Mouse (Mus musculus) CH12.LX (cell line): Measurements from ENCODE around the gene Cc2d2a. TPM values are rescaled to one million over a fixed set of nuclear protein-coding genes. Genes with fewer than 3 reads are reported as not detected.

Experiments
- DNase-seq: peaks from one replicate; pipeline ENCODE4 v3.0.0-alpha.2; 2013; ENCODE audit errors: extremely low read depth
- H3K27ac ChIP-seq: 2 replicates; pipeline ENCODE4 v1.5.1; 2012; ENCODE audit warnings: low read depth, mild to moderate bottlenecking, control low read depth, moderate library complexity; ENCODE audit not compliant: insufficient read depth
- H3K27me3 ChIP-seq: replicated peaks from 2 replicates; pipeline ENCODE3; 2012; ENCODE audit warnings: inconsistent platforms
- H3K36me3 ChIP-seq, 2 experiments: replicated peaks in 1 of 2; 2 replicates each; pipeline versions ENCODE3 to v1.6.1; 2012; ENCODE audit warnings: inconsistent platforms in 1 of 2, low read length in 1 of 2, mild to moderate bottlenecking in 1 of 2, mixed read lengths in 1 of 2, moderate library complexity in 1 of 2; ENCODE audit not compliant: control insufficient read depth in 1 of 2, insufficient read depth in 1 of 2
- H3K4me1 ChIP-seq, 2 experiments: 2 replicates each; pipeline ENCODE4 v1.6.1; 2012; ENCODE audit warnings: inconsistent platforms in 1 of 2, moderate library complexity in 1 of 2; ENCODE audit not compliant: insufficient read depth in 2 of 2, control insufficient read depth in 1 of 2
- H3K4me2 ChIP-seq: 2 replicates; pipeline ENCODE4 v1.6.1; 2012; ENCODE audit warnings: low read depth, mild to moderate bottlenecking, control low read depth; ENCODE audit not compliant: poor library complexity, insufficient read depth, severe bottlenecking
- H3K4me3 ChIP-seq, 3 experiments: fragments of 150-350 bp in 1 of 3; sonication (generic) in 1 of 3; replicated peaks in 1 of 3; 2 replicates each; pipeline versions ENCODE3 to v1.5.1; 2011 to 2012; ENCODE audit warnings: low read depth in 2 of 3, low read length in 2 of 3, mild to moderate bottlenecking in 2 of 3, moderate library complexity in 2 of 3, control low read depth in 1 of 3, improper control_type of control experiment in 1 of 3, inconsistent platforms in 1 of 3, mixed read lengths in 1 of 3; ENCODE audit not compliant: poor library complexity in 1 of 3
- H3K79me2 ChIP-seq: replicated peaks from 2 replicates; pipeline ENCODE4 v1.6.1; 2012; ENCODE audit warnings: mild to moderate bottlenecking, moderate library complexity; ENCODE audit not compliant: control insufficient read depth, poor library complexity, insufficient read depth, severe bottlenecking; ENCODE audit errors: extremely low read depth
- H3K9ac ChIP-seq: 2 replicates; pipeline ENCODE4 v1.6.1; 2012; ENCODE audit warnings: low read depth, mild to moderate bottlenecking, control low read depth, moderate library complexity; ENCODE audit not compliant: insufficient read depth
- H3K9me3 ChIP-seq: replicated peaks from 2 replicates; pipeline ENCODE3; 2012; ENCODE audit warnings: low read length, inconsistent platforms, mixed read lengths
- BHLHE40 ChIP-seq: IDR thresholded peaks from 2 replicates; pipeline ENCODE4 v1.6.1; 2011; ENCODE audit warnings: mild to moderate bottlenecking, low read depth, low read length, improper control_type of control experiment
- E2F4 ChIP-seq: IDR thresholded peaks from 2 replicates; pipeline ENCODE4 v1.6.1; 2011; ENCODE audit warnings: low read depth, low read length, improper control_type of control experiment; ENCODE audit not compliant: insufficient replicate concordance
- EP300 ChIP-seq: IDR thresholded peaks from 2 replicates; pipeline ENCODE4 v1.6.1; 2011; ENCODE audit warnings: low read length, improper control_type of control experiment
- ETS1 ChIP-seq: conservative IDR thresholded peaks from 2 replicates; pipeline ENCODE4 v1.6.1; 2012; ENCODE audit warnings: low read depth, mild to moderate bottlenecking, inconsistent platforms, low read length, improper control_type of control experiment, moderate library complexity
- JUN ChIP-seq: IDR thresholded peaks from 2 replicates; pipeline ENCODE4 v1.6.1; 2011; ENCODE audit warnings: low read depth, mild to moderate bottlenecking, low read length, improper control_type of control experiment, moderate library complexity; ENCODE audit not compliant: insufficient read depth
- JUND ChIP-seq: conservative IDR thresholded peaks from 2 replicates; pipeline ENCODE4 v1.6.1; 2011; ENCODE audit warnings: low read depth, low read length, improper control_type of control experiment
- MXI1 ChIP-seq: IDR thresholded peaks from 2 replicates; pipeline ENCODE4 v1.6.1; 2011; ENCODE audit warnings: mild to moderate bottlenecking, low read depth, low read length, improper control_type of control experiment
- MYC ChIP-seq: IDR thresholded peaks from 2 replicates; pipeline ENCODE4 v1.6.1; 2011; ENCODE audit warnings: low read depth, mild to moderate bottlenecking, improper control_type of control experiment, low read length
- NELFE ChIP-seq: IDR thresholded peaks from 2 replicates; pipeline ENCODE4 v1.6.1; 2011; ENCODE audit warnings: low read depth, low read length, improper control_type of control experiment
- NRF1 ChIP-seq: IDR thresholded peaks from 2 replicates; pipeline ENCODE4 v1.6.1; 2014; ENCODE audit warnings: low read depth, mild to moderate bottlenecking, inconsistent platforms, low read length, improper control_type of control experiment, moderate library complexity
- POLR2AphosphoS2 ChIP-seq: IDR thresholded peaks from 2 replicates; pipeline ENCODE4 v1.6.1; 2011; ENCODE audit warnings: low read depth, low read length, improper control_type of control experiment
- RAD21 ChIP-seq: IDR thresholded peaks from 2 replicates; pipeline ENCODE4 v1.6.1; 2011; ENCODE audit warnings: low read depth, mild to moderate bottlenecking, low read length, improper control_type of control experiment, moderate library complexity
- RCOR1 ChIP-seq: conservative IDR thresholded peaks from 2 replicates; pipeline ENCODE4 v1.6.1; 2012; ENCODE audit warnings: low read depth, mild to moderate bottlenecking, inconsistent platforms, low read length, improper control_type of control experiment
- TBP ChIP-seq: conservative IDR thresholded peaks from 2 replicates; pipeline ENCODE4 v1.6.1; 2011; ENCODE audit warnings: low read depth, low read length, improper control_type of control experiment
- TCF12 ChIP-seq: IDR thresholded peaks from 2 replicates; pipeline ENCODE4 v1.6.1; 2014; ENCODE audit warnings: low read depth, mild to moderate bottlenecking, inconsistent platforms, low read length, improper control_type of control experiment
- USF2 ChIP-seq: conservative IDR thresholded peaks from 2 replicates; pipeline ENCODE4 v1.6.1; 2011; ENCODE audit warnings: low read depth, low read length, improper control_type of control experiment
- ZMIZ1 ChIP-seq: IDR thresholded peaks from 2 replicates; pipeline ENCODE4 v1.6.1; 2012; ENCODE audit warnings: low read depth, mild to moderate bottlenecking, inconsistent platforms, low read length, improper control_type of control experiment
- dilution Hi-C: fragments of 300-500 bp; cut with MboI; formaldehyde crosslinking; loops from 2 replicates; pipeline ENCODE4 v1.14.3; 2020; ENCODE audit warnings: low sequenced_read_pairs; ENCODE audit not compliant: extremely low pct_unique_long_range_greater_than_20kb, extremely low pct_ligation_motif_present
- in situ Hi-C: fragments of 300-500 bp; cut with MboI; formaldehyde crosslinking; loops from 3 replicates; pipeline ENCODE4 v1.14.3; 2019; ENCODE audit warnings: low sequenced_read_pairs, low pct_ligation_motif_present, low pct_unique_long_range_greater_than_20kb, mixed read lengths
- polyA plus RNA-seq: library from polyadenylated mRNA; unstranded; fragments of >175 nt; gene quantifications from 2 replicates; pipeline ENCODE4 v1.2.1, GENCODE M21; 2012; ENCODE audit warnings: low read depth; ENCODE audit not compliant: insufficient read length
- total RNA-seq, 2 experiments: library from RNA; depleted of rRNA; stranded (reverse); fragments of 300-350 nt in 1 of 2; fragments of >200 nt in 1 of 2; gene quantifications; 2 replicates each; pipeline ENCODE4 v1.2.3; 2012 to 2014

Gene Cc2d2a
- total and polyA plus RNA-seq, 3 experiments = 0.04 to 0.12 TPM; not detected in 1

DNA sequence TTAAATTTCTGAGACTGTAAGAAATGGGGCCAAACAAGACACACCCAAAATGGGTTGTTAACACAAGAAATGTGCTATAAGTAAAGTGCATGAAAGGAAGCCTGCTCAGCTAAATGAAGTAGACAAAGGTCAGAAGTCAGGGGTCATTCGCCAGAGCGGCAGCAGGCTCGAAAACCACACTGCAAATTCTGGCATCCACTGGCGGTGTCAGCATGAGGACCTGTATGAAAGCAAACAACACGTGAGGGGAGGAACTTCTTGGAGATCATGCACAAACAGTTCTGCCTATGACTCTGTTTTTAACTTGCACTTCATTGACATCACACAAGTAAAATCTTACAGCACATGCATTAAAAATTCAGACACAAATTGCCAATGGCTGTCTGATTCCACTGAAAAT is 83.0 kb downstream of the Cc2d2a start:
- DNase-seq = no peak
- Histone ChIP-seq H3K4me3 (no peak overlapping the region), H3K36me3 (peaks cover 3 to 36% of the 10 kb centered on the region in 2 experiments), H3K9ac (no peak overlapping the region), H3K9me3 (no peaks in the 10 kb centered on the region), H3K79me2 (no peaks in the 10 kb centered on the region), H3K4me1 (peaks cover 0 to 4% of the 10 kb centered on the region in 2 experiments; a peak in 2 of 4 replicates), H3K4me2 (no peak overlapping the region), H3K27ac (no peak overlapping the region)
- dilution Hi-C loops (no loop called here), in situ Hi-C loops (no loop called here)
- TF ChIP-seq JUND = no peak
- TF ChIP-seq ETS1 = no peak
- TF ChIP-seq TBP = no peak
- TF ChIP-seq BHLHE40 = no peak
- TF ChIP-seq ZMIZ1 = no peak
- TF ChIP-seq TCF12 = no peak
- no peak for TF ChIP-seq JUN
- no peak for TF ChIP-seq RAD21
- no peak for TF ChIP-seq MYC
- TF ChIP-seq E2F4 = no peak
- no peak for TF ChIP-seq POLR2AphosphoS2
- TF ChIP-seq NRF1 = no peak
- no peak for TF ChIP-seq MXI1
- TF ChIP-seq RCOR1 = no peak
- TF ChIP-seq NELFE = no peak
- TF ChIP-seq, all 38 proteins: peak for 0
- H3K27me3 ChIP-seq = no peaks in the 10 kb centered on the region

DNA sequence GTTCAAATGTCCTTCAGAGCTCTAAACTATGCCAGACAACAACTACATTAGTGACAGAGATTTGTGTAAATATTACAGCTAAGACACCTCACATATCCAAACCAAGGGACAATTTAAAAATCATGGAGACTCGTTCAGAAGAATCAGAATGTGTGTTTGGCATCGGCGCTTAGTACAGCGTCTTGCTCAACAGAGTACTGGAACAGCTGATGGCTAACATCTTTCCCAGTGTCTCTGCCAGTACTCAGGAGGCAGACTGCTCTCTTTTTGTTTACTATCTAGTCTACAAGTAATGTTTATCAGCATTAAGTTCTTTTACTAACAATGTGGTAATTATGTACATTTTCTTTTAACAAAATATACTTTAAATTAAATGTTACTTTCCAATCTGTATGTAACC is 85.9 kb downstream of the Cc2d2a start:
- Histone ChIP-seq H3K9me3 (no peaks in the 10 kb centered on the region), H3K79me2 (peaks cover under 1% of the 10 kb centered on the region; the same call in 1 of the 2 replicates), H3K27me3 (no peaks in the 10 kb centered on the region), H3K9ac (no peak overlapping the region), H3K4me1 (peaks cover 0 to 4% of the 10 kb centered on the region in 2 experiments; a peak in 2 of 4 replicates), H3K4me2 (no peak overlapping the region), H3K27ac (no peak overlapping the region), H3K36me3 (peaks cover 3 to 43% of the 10 kb centered on the region in 2 experiments), H3K4me3 (no peak overlapping the region)
- TF ChIP-seq NELFE = no peak
- no peak for TF ChIP-seq USF2
- no peak for TF ChIP-seq EP300
- TF ChIP-seq TCF12 = no peak
- TF ChIP-seq MYC = no peak
- in situ Hi-C loops (no loop called here), dilution Hi-C loops (no loop called here)
- DNase-seq = no peak
